Mouse (Mus musculus) brain, embryonic 14.5 days (tissue): ENCODE measurements at regions not wholly inside any gene's neighbourhood (a gene's known extent, or its start where the extent isn't known, plus 50 kb on each side); places are given as distances from the start of the nearest gene placed in this dataset.

Experiments
- CTCF ChIP-seq: fragments of 200-500 bp; IDR thresholded peaks from 2 replicates; pipeline ENCODE4 v1.5.1; 2012; ENCODE audit warnings: inconsistent platforms, mild to moderate bottlenecking, moderate library complexity, borderline replicate concordance; ENCODE audit not compliant: insufficient read depth, insufficient read length; ENCODE audit errors: extremely low read depth
- POLR2A ChIP-seq: fragments of 200-500 bp; IDR thresholded peaks from 2 replicates; pipeline ENCODE4 v1.6.1; 2012; ENCODE audit warnings: mild to moderate bottlenecking, inconsistent platforms, borderline replicate concordance; ENCODE audit not compliant: poor library complexity, insufficient read depth, insufficient read length, severe bottlenecking; ENCODE audit errors: extremely low read depth

- TF ChIP-seq CTCF, result no peak
- TF ChIP-seq POLR2A, result no peak
Observed at GRCm38 (mm10) chr15:62460724-62461123, 1384.3 kb downstream of the Gsdmc2 start.
